Mouse (Mus musculus) gonadal fat pad, adult 2 months (tissue): ENCODE data around the gene Fcrlb. TPM values are rescaled to one million over a fixed set of nuclear protein-coding genes. Genes with fewer than 3 reads are reported as not detected.

Experiments used
- DNase-seq: peaks from one replicate; pipeline ENCODE4 v3.0.0-alpha.2; 2012; ENCODE audit warnings: low read depth
- polyA plus RNA-seq: library from polyadenylated mRNA; depleted of rRNA; stranded (reverse); fragments of >200 nt; gene quantifications from 2 replicates; pipeline ENCODE4 v1.2.3, GENCODE M21; 2012

Gene Fcrlb
- polyA plus RNA-seq, 1 experiment, result 0.14 TPM

- no peak for DNase-seq
These were observed 5.1 kb downstream of the Fcrlb start for GRCm38 (mm10) chr1:170907456-170908191.

GRCm38 (mm10) chr1:170907111-170907455, 5.7 kb downstream of the Fcrlb start:
- no peak for DNase-seq

- no peak for DNase-seq
These were observed 9.3 kb downstream of the Fcrlb start for GRCm38 (mm10) chr1:170903485-170903884.

GRCm38 (mm10) chr1:170901536-170902238, 11.1 kb downstream of the Fcrlb start:
- DNase-seq, result no peak

- DNase-seq, result no peak
These were observed 11.8 kb downstream of the Fcrlb start for GRCm38 (mm10) chr1:170900799-170901467.

- DNase-seq, result no peak
These were observed 14.2 kb downstream of the Fcrlb start for GRCm38 (mm10) chr1:170898413-170899075.

GRCm38 (mm10) chr1:170896651-170897281, 16.0 kb downstream of the Fcrlb start:
- no peak for DNase-seq

- DNase-seq, result no peak
These were observed 17.8 kb downstream of the Fcrlb start for GRCm38 (mm10) chr1:170894603-170895602.

GRCm38 (mm10) chr1:170892279-170892678, 20.5 kb downstream of the Fcrlb start:
- no peak for DNase-seq

- no peak for DNase-seq
These were observed 21.1 kb downstream of the Fcrlb start for GRCm38 (mm10) chr1:170891646-170892045.

- DNase-seq, result no peak
These were observed 23.4 kb downstream of the Fcrlb start for GRCm38 (mm10) chr1:170889310-170889709.

- no peak for DNase-seq
These were observed 26.7 kb downstream of the Fcrlb start for GRCm38 (mm10) chr1:170886044-170886458.

- peak; percentile 40 for DNase-seq
These were observed 27.7 kb downstream of the Fcrlb start, which contains the start of the genes Gm26620 and Dusp12 for GRCm38 (mm10) chr1:170884978-170885561. Gene Gm26620 (plus strand): TSS chr1:170885065. Gene Dusp12 (minus strand): TSS chr1:170885540.

GRCm38 (mm10) chr1:170884390-170884789, 28.4 kb downstream of the Fcrlb start:
- DNase-seq, result no peak

GRCm38 (mm10) chr1:170882915-170883485, 29.7 kb downstream of the Fcrlb start:
- no peak for DNase-seq

GRCm38 (mm10) chr1:170876906-170877305, 35.8 kb downstream of the Fcrlb start:
- no peak for DNase-seq

- DNase-seq, result no peak
These were observed 37.1 kb downstream of the Fcrlb start for GRCm38 (mm10) chr1:170875676-170876075.

GRCm38 (mm10) chr1:170871961-170872360, 40.8 kb downstream of the Fcrlb start:
- no peak for DNase-seq

GRCm38 (mm10) chr1:170871402-170871801, 41.3 kb downstream of the Fcrlb start:
- DNase-seq, result no peak

GRCm38 (mm10) chr1:170868905-170869283, 43.8 kb downstream of the Fcrlb start:
- DNase-seq, result no peak
